Mouse (Mus musculus) gastrocnemius, adult 2 months (tissue): ENCODE data around the gene Mfsd12. TPM values are rescaled to one million over a fixed set of nuclear protein-coding genes. Genes with fewer than 3 reads are reported as not detected.

Experiments used
- DNase-seq: peaks from one replicate; pipeline ENCODE4 v3.0.0; 2022
- H3K27ac ChIP-seq: fragments of 200-600 bp; 2 replicates; pipeline ENCODE4 v1.8.1; 2022; ENCODE audit warnings: mild to moderate bottlenecking
- H3K4me3 ChIP-seq: fragments of 200-600 bp; 2 replicates; pipeline ENCODE4 v1.8.1; 2022; ENCODE audit warnings: mild to moderate bottlenecking, moderate library complexity
- CTCF ChIP-seq: fragments of 200-600 bp; IDR thresholded peaks from 2 replicates; pipeline ENCODE4 v1.8.1; 2022; ENCODE audit warnings: antibody characterized with exemption, mild to moderate bottlenecking, moderate library complexity
- intact Hi-C: fragments of 180-260 bp; cut with DNase I; formaldehyde crosslinking; loops from one replicate; pipeline ENCODE4 v1.15.1; 2025
- microRNA-seq: library from miRNA; unstranded; fragments of <30 nt; microRNA quantifications from one replicate; pipeline ENCODE4 v1.2.0, GENCODE M21; 2021
- total RNA-seq, 2 experiments: library from RNA; stranded (reverse); gene quantifications; 2 replicates each; pipeline ENCODE4 v1.2.3; 2021

The Mfsd12 gene
- total RNA-seq, 2 experiments from 2014 or later = 2.2 to 3.3 TPM

- Histone ChIP-seq H3K27ac (peak overlapping the region; percentile 97), H3K4me3 (peak overlapping the region; percentile 70)
- intact Hi-C loops = no loop called here
- TF ChIP-seq CTCF = no peak
- DNase-seq = peak; percentile 63
Measured at GRCm38 (mm10) chr10:81412586-81413309, 55.5 kb downstream of the Mfsd12 start.

GRCm38 (mm10) chr10:81413310-81414261 lies 56.3 kb downstream of the Mfsd12 start:
- intact Hi-C loops = no loop called here
- peak; percentile 94 for DNase-seq
- H3K4me3 ChIP-seq = peak overlapping the region; percentile 70
- peak; percentile 23; the same call in 1 of the 2 replicates for TF ChIP-seq CTCF
- H3K27ac ChIP-seq = peak overlapping the region; percentile 97

GRCm38 (mm10) chr10:81414682-81415081 lies 57.4 kb downstream of the Mfsd12 start:
- TF ChIP-seq CTCF = no peak
- intact Hi-C loops = loop anchor here (1.0 kb wide), 1 partner anchor 15 kb away; no protein-coding TSS in a partner anchor
- peak; percentile 82 for DNase-seq
- peak overlapping the region; percentile 97 for H3K27ac ChIP-seq
- peak overlapping the region; percentile 70 for H3K4me3 ChIP-seq

GRCm38 (mm10) chr10:81415146-81415545 lies 57.9 kb downstream of the Mfsd12 start:
- intact Hi-C loops = loop anchor here (1.0 kb wide), 1 partner anchor 14 kb away; no protein-coding TSS in a partner anchor
- TF ChIP-seq CTCF = no peak
- Histone ChIP-seq H3K27ac (peak overlapping the region; percentile 97), H3K4me3 (peak overlapping the region; percentile 70)
- DNase-seq = peak; percentile 40

Small RNAs within 50 kb of the gene (microRNA-seq; reads per million reads assigned to microRNA genes)
- gene Mir6913 = not detected

Other genes starting within 250 kb of the Mfsd12 start
- gene Zbtb7a, start 222.3 kb upstream of the Mfsd12 start, total RNA-seq = 10 to 100 TPM; 23.3 to 25.9 TPM
- 10 to 100 TPM; 15.7 to 16.2 TPM for gene Pias4, start 189.6 kb upstream of the Mfsd12 start, total RNA-seq
- gene Eef2, start 180.9 kb upstream of the Mfsd12 start, total RNA-seq = 1,000 to 10,000 TPM; 1,128 to 1,335 TPM
- 10 to 100 TPM; 22.1 to 24.9 TPM for gene Dapk3, start 174.5 kb upstream of the Mfsd12 start, total RNA-seq
- gene 4930442H23Rik, start 173.6 kb upstream of the Mfsd12 start, total RNA-seq = not detected
- 10 to 100 TPM; 59.7 to 72.8 TPM for gene Nmrk2, start 155.4 kb upstream of the Mfsd12 start, total RNA-seq
- not detected for gene Atcay, start 126.7 kb upstream of the Mfsd12 start, total RNA-seq
- 1 to 10 TPM; 1.8 to 2.7 TPM for gene Zfr2, start 124.3 kb upstream of the Mfsd12 start, total RNA-seq
- gene Matk, start 104.6 kb upstream of the Mfsd12 start, total RNA-seq = under 1 TPM; 0.15 to 0.31 TPM
- 100 to 1,000 TPM; 103 to 112 TPM for gene Mrpl54, start 90.6 kb upstream of the Mfsd12 start, total RNA-seq
- gene Apba3, start 90.5 kb upstream of the Mfsd12 start, total RNA-seq = 100 to 1,000 TPM; 110 to 119 TPM
- gene Tjp3, start 65.9 kb upstream of the Mfsd12 start, total RNA-seq = not detected
- 10 to 100 TPM; 20.7 to 25.0 TPM for gene Pip5k1c, start 64.5 kb upstream of the Mfsd12 start, total RNA-seq
- 10 to 100 TPM in 1 of 2 experiments, 1 to 10 TPM in 1; 8.5 to 11.5 TPM for gene Cactin, start 36.4 kb upstream of the Mfsd12 start, total RNA-seq
- under 1 TPM; 0.43 to 0.75 TPM for gene Tbxa2r, start 28.8 kb upstream of the Mfsd12 start, total RNA-seq
- gene Gipc3, start 14.2 kb upstream of the Mfsd12 start, total RNA-seq = 1 to 10 TPM in 1 of 2 experiments, under 1 TPM in 1; 0.69 to 1.3 TPM
- gene Hmg20b, start 7.0 kb upstream of the Mfsd12 start, total RNA-seq = 10 to 100 TPM; 22.9 to 28.2 TPM
- gene 4930404N11Rik, start 8.3 kb downstream of the Mfsd12 start, total RNA-seq = 1 to 10 TPM in 1 of 2 experiments, under 1 TPM in 1; 0.89 to 1.2 TPM
- gene Fzr1, start 21.0 kb downstream of the Mfsd12 start, total RNA-seq = 10 to 100 TPM; 14.0 to 18.8 TPM
- gene Dohh, start 26.9 kb downstream of the Mfsd12 start, total RNA-seq = 10 to 100 TPM; 38.1 to 39.8 TPM
- 1 to 10 TPM in 1 of 2 experiments, under 1 TPM in 1; 0.87 to 2.8 TPM for gene Gm48551, start 27.0 kb downstream of the Mfsd12 start, total RNA-seq
- 1 to 10 TPM in 1 of 2 experiments, under 1 TPM in 1; 0.84 to 1.0 TPM for gene Gm48552, start 31.5 kb downstream of the Mfsd12 start, total RNA-seq
- gene Smim24, start 35.6 kb downstream of the Mfsd12 start, total RNA-seq = not detected
- 100 to 1,000 TPM; 207 to 215 TPM for gene Nfic, start 98.1 kb downstream of the Mfsd12 start, total RNA-seq
- under 1 TPM in 1 of 2 experiments, not detected in 1; 0.17 TPM for gene Celf5, start 125.2 kb downstream of the Mfsd12 start, total RNA-seq
- gene Ncln, start 138.9 kb downstream of the Mfsd12 start, total RNA-seq = 10 to 100 TPM; 38.3 to 44.8 TPM
- 1 to 10 TPM in 1 of 2 experiments, under 1 TPM in 1; 0.97 to 1.2 TPM for gene S1pr4, start 142.6 kb downstream of the Mfsd12 start, total RNA-seq
- under 1 TPM; 0.26 to 0.53 TPM for gene Gna15, start 166.7 kb downstream of the Mfsd12 start, total RNA-seq
- gene Gna11, start 187.7 kb downstream of the Mfsd12 start, total RNA-seq = 10 to 100 TPM; 25.7 to 30.3 TPM
- gene Aes, start 202.0 kb downstream of the Mfsd12 start, total RNA-seq = 100 to 1,000 TPM; 847 to 871 TPM
- 1 to 10 TPM; 5.6 to 7.3 TPM for gene Tle2, start 217.1 kb downstream of the Mfsd12 start, total RNA-seq
- gene Tle6, start 243.6 kb downstream of the Mfsd12 start, total RNA-seq = 1 to 10 TPM; 5.6 to 6.7 TPM
- 1 to 10 TPM; 2.5 to 3.9 TPM for gene BC025920, start 248.8 kb downstream of the Mfsd12 start, total RNA-seq